Mouse (Mus musculus): ENCODE results near the gene Crb2.

The Crb2 gene

DNA sequence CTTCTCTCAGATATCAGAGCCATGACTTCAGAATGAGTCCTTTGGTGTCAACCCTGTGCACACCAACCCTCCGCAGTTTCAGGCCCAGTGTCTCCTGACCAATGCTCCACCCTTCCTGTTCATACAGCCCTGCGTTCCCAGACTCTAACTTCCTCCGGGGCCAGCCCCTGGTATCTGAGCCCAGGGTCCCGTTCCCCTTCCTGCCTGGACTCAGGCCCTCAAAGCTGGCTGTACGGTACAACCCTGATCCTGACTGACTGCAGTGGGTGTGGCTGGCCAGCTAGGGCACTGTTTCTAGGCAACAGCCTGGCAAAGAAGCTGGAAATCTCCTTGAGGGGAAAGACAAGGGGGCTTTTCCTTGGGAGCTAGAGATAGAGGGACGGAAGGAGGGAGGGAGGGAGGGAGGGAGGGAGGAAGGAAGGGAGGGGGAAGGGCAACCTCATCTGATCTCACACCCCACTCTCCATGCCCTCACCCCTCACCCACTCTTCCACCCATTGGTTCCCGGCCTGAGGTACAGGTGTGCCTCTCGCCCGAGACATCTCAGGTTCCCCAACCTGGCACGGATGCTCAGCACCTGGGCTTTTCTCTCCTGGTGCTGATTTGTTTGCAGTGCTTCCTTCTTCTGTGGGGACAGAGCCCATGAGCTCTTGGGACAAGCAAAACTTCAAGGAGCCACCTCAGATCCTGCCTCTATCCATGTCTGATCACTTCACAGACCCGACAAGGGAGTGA is 9.9 kb upstream of the Crb2 start:
- no peak for DNase-seq (ENCODE audit: extremely low read depth, low read depth, low spot score)

DNA sequence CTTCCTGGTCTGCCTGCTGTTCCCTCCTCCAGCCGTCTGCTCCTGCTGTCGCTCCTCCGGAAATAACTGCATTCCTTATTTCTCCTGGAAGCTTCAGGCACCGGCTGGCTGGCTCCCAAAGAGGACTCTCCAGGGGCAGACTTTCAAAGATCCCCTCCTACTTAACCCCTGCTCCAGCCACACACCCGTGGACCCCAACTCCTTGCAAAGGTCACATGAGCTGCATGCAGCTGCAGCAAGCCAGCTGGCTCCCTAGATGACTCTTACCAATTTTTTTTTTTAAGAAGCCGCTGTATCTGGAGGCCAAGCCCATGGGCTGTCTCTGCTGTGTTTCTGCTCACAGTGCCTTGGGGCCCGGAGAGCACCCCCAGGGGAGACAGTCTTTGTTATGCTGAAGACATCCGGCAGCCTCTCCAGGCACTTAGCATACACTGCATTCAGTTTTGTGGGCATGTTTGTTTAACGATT is 8.9 kb upstream of the Crb2 start:
- DNase-seq (ENCODE audit: extremely low read depth, low read depth, low spot score) = no peak

DNA sequence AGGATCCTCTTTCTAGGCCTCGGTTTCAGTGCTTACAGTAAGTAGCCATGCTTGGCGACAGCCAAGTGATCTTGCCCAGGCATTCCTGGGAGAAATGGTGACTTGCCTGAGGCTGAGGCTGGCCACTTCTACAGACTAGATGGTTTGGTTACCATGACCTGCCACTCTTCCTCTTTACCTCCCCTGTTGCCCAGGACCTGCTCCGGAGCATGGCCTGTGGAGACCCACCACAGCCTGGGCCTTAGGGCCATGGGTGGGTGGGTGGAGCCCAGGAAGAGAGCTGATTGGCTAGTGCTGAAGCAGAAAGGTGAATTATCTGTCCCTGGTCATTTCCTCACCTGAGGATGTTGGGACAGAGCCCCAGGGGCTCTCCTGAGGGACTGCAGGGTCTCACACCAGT is 8.3 kb upstream of the Crb2 start:
- no peak for DNase-seq (ENCODE audit: extremely low read depth, low read depth, low spot score)

DNA sequence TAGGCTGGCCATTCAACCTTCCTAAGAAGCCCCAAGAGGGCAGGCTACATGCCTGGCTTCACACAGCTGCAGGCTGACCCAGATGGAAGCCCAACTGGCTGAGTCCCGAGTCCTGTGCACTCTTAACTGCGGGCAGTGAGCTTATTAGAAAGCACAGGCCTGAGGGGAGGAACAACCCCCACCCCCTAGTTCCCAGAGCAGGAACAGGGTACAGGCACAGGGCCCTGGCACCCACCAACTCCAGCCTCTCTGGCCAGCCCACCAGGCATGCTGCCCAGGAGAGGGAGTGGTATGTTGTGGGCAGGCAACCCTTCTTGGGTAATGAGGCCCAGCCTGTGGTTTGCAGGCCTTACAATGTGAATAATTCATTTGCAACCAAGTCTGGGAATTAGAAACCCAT is 7.1 kb upstream of the Crb2 start:
- no peak for DNase-seq (ENCODE audit: extremely low read depth, low read depth, low spot score)

GRCm38 (mm10) chr2:37769793-37770192 is 6.3 kb upstream of the Crb2 start:
- DNase-seq (ENCODE audit: extremely low read depth, low read depth, low spot score) = no peak

GRCm38 (mm10) chr2:37771618-37772285 is 4.3 kb upstream of the Crb2 start:
- no peak for DNase-seq (ENCODE audit: extremely low read depth, low read depth, low spot score)

DNA sequence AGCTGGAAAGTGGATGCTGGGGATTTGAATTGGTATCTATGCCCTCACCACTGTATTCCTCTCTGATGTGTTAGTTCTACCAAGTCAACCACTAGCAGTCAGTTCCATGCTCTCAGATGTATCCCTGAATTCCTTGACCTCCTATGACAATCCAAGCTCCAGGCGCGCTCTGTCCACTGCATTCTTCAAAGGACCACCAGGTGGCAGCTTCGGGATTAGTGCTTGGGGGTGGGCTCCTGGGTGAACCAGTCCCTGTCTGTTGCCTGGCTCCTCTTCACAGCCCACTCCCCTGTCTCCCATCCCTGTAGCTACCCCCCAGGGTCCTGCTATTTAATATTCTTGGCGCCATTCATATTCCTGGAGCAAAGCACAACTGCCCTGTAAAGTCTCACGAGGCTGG is 1.5 kb upstream of the Crb2 start:
- DNase-seq (ENCODE audit: extremely low read depth, low read depth, low spot score) = no peak

- no peak for DNase-seq (ENCODE audit: extremely low read depth, low read depth, low spot score)
Measured at GRCm38 (mm10) chr2:37776611-37777411, 762 bp downstream of the Crb2 start.

DNA sequence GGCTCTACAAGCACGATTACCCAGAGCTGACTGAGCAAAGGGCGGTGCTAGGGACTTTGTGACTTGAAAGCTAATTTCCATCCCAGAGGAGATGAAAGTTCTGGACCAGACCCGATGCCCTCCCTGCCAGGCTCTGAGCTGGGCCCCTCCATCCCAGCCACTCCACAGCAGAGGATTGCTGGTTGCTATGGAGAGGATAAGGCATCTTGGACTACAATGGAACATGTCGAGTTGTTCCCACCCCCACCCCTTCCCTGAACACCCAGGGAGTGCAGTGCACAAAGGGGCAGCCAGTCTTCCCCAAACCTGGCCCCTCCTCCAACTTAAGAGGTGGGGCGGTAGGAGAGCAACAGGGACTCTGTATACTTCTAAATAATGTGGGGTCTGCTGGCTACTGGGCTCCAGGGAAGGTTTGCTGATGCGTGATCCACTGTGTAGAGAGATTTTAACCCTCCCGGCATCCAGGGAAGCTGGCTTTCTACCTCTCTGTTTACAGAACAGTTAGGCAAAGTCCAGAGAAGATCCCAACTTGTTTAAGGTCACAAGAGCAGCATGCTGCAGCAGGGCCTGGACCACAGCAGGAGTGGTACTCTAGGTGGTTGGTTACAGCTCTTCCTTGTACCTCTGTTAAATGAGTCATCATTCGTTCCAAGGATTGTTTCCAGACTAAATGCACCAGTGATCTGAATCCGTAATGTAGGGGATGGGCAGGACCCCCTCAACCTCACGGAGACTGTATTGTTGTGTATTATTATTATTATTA is 2.1 kb downstream of the Crb2 start:
- no peak for DNase-seq (ENCODE audit: extremely low read depth, low read depth, low spot score)

DNA sequence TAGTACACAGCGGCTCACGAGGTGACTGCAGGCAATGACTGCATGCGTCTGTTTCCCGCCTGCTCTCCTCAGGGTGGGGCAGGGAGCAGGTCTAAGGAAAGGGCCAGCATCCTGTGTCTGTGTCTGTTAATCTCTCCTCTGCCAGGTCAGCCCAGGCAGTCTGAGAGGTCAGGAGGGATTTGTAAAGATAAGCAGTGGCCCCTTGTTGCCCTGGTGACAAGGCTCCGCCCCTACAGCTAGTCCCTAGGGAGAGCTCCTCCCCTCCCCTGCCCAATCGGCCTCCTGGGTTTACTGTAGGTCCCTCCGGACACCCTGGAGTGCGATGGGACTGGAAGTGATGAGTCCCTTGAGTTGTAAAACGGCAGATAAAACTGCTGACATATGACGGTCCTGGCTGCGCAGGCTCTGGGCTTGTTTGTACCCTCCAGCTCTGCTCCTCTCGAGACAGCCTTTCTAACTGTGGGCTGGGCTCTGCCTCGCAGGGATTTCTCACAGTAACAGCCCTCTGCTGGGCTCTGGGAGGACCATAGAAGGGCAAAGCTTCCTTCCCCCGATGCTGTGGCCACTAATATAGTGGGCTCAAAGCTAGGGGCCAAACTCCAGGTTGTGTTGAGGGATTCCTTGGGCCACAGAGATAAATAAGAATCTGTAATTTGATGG is 4.4 kb downstream of the Crb2 start:
- no peak for DNase-seq (ENCODE audit: extremely low read depth, low read depth, low spot score)

DNA sequence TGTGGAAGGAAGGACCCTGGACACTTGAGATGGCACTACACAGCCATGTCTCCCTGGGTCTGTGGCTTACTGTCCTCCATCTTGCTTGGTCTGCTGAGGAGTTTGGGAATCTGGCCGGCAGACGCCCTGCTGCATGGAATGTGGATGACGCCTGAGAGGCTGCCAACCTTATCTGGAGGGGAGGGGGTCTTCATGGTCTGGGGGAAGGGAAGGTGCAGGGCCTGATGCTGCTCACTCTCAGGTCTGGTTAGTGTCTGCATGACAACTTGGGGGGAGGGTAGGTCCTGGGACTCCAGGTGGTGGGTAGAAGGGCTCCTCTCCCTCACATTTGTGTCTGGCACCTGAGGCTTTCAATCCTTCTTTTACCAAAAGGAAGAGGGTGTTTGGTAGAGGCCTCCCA is 5.4 kb downstream of the Crb2 start:
- DNase-seq (ENCODE audit: extremely low read depth, low read depth, low spot score) = no peak

- no peak for DNase-seq (ENCODE audit: extremely low read depth, low read depth, low spot score)
Measured at GRCm38 (mm10) chr2:37782002-37782401, 6.0 kb downstream of the Crb2 start.

- DNase-seq (ENCODE audit: extremely low read depth, low read depth, low spot score) = no peak
Measured at GRCm38 (mm10) chr2:37784473-37784872, 8.4 kb downstream of the Crb2 start.

GRCm38 (mm10) chr2:37786461-37786860 is 10.4 kb downstream of the Crb2 start:
- DNase-seq (ENCODE audit: extremely low read depth, low read depth, low spot score) = no peak

DNA sequence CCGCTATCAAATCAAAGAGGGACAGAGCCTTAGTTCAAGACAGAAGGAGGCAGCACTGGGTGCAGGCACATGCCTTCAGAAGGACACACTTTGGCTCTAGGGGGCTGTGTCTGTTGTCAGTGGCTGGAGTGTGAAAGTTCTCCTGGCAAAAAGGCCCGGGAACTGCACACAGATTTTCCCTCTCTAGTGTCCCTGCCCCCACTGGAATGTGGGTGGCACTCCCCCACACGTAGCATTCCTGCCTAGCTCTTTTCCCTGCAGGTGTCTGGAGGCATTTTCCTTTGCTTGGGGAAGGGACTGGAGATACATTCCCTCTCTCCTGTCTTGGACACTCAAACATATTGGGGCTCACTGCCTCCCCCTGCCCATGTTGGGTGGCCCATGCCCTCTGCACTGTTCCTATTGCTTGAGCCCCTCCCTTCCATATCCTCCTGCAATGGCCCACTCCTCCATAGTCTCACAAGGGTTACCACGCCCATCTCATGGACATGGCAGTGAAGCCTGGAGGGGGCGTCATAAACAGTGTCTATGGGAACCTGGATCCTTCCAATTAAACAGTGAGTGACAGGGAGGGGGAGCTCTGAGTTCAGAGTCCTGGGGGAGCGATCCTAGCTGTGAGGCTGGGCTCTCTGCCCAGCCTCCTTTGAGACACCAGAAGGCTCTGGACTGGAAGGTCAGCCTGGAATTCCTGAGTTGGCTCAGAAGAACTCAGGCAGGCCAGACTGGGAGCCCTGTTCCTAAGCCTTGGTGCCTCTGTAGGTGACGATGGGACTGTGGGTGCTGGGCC is 12.3 kb downstream of the Crb2 start:
- no peak for DNase-seq (ENCODE audit: extremely low read depth, low read depth, low spot score)

GRCm38 (mm10) chr2:37789029-37789428 is 13.0 kb downstream of the Crb2 start:
- no peak for DNase-seq (ENCODE audit: extremely low read depth, low read depth, low spot score)

DNA sequence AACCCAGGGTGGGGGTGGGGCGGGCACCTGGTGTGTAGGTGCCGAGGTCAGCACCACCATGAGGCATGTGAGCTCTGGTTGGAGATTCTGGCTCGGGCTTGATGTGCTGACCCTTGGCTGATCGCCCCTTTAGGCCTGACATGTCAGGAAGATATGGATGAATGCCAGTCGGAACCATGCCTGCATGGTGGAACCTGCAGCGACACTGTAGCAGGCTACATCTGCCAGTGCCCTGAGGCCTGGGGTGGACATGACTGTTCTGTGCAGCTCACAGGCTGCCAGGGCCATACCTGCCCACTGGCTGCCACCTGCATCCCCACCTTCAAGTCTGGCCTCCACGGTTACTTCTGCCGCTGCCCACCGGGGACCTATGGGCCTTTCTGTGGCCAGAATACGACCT is 13.9 kb downstream of the Crb2 start:
- no peak for DNase-seq (ENCODE audit: extremely low read depth, low read depth, low spot score)

DNA sequence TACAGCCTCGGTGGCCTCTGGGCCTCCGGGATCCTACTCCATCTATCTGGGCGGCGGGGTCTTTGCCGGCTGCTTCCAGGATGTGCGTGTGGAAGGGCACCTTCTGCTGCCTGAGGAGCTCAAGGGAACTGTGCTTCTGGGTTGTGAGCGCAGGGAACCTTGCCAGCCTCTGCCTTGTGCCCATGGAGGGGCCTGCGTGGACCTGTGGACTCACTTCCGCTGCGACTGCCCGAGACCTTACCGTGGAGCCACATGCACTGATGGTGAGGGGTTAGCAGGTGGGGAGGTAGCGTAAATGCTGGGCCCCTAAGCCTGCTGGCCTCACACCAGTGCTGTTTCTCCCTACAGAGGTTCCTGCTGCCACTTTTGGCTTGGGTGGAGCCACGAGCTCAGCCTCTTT is 14.7 kb downstream of the Crb2 start:
- DNase-seq (ENCODE audit: extremely low read depth, low read depth, low spot score) = no peak

- no peak for DNase-seq (ENCODE audit: extremely low read depth, low read depth, low spot score)
Measured at GRCm38 (mm10) chr2:37791340-37791739, 15.3 kb downstream of the Crb2 start.

DNA sequence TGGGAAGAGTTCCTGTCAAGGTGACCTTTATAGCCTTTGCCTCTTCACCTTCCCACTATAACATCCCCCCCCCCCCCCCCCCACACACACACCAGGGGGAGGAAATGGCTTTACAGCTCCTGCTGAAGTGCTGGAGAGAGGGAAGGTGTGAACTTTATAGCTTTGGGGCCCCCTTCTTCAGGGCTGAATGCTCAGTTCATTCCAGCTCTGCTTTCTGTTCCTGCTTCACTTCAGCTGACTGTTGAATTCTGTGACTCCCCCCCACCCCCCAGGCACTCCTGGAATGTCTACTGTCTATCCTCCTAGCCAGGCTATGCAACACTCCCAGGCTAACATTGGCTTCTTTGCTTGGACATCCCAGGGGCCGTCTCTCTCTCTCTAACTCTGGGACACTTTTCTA is 20.0 kb downstream of the Crb2 start:
- DNase-seq (ENCODE audit: extremely low read depth, low read depth, low spot score) = no peak
